Mouse (Mus musculus) heart, postnatal 10 days (tissue): Measurements from ENCODE around the gene Olfr15. TPM values are rescaled to one million over a fixed set of nuclear protein-coding genes. Genes with fewer than 3 reads are reported as not detected.

Source experiments
- DNase-seq, 2 experiments: peaks; one replicate each; pipeline ENCODE4 v3.0.0; 2021
- intact Hi-C: fragments of 180-260 bp; cut with DNase I; formaldehyde crosslinking; loops from one replicate; pipeline ENCODE4 v1.15.1; 2025
- total RNA-seq, 2 experiments: library from RNA; stranded (reverse); gene quantifications; 2 replicates each; pipeline ENCODE4 v1.2.3; 2021

The Olfr15 gene
- total RNA-seq, 2 experiments from 2014 or later = not detected

DNA sequence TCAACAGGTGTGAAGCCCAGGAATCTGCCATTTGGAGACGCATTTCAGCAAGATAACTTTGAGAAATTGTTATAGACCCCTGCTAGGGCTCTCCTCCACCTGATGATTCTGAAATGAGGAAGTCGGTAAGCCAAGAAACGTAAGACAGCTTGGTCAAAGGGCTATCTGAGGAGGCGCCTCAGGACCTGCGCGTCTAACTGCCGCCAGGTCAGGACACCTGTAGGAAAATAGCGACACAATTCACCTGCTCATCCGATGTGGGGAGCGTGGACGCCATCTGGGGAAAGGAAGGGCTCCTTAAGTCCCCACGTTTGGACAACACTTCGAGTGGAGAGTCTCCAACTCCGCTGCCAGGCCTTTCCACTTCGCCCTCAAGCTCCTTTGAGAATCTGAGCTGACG, 41.1 kb downstream of the Olfr15 start:
- DNase-seq = no peak
- intact Hi-C loops = loop anchor here (1.0 to 2.0 kb wide), 2 partner anchors 10 to 23 kb away; no protein-coding TSS in a partner anchor

DNA sequence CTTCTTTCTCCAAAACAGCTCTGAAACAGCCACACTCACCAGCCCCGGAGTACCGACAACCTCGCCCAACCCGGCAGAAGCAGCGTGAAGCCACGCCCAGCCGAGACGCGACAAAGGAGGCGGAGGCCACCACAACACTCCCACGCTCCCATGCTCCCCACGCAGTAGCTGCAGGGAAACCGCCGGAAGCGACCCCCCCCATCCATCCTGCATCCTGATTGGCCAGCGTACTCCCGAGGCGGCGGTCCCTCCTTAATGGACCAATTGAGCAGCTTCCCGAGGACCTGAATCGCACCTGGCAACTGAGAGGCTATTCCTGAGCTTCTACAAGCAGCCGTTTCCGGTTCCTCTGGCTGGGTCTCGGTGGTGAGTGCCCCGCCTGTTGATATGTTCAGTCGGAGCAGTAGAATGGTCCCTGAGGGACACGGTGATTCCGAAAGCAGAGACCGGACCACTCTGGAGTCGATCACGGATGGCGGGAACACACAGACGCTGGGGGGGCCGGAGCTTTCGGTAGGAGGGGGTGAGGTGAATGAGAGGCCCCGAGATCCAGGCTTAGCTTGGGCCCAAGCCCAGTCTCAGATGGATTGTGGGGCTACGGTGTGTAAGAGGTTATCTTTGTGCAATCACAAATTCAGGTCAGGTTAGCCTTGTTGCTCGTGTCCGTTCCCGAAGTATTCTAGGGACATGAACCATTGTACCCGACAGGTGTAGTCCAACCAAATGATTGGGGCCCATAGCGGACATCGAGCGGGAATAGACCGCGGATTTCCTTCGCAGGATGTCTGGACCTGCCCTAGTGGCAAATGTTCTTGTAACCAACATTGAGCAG, 41.8 kb downstream of the Olfr15 start, which contains the start of gene Naa60:
Gene Naa60 (plus strand): TSS at position 160 of the 832 bp plus-strand sequence.
- intact Hi-C loops = loop anchor here (1.0 kb wide), 1 partner anchor 10 kb away; no protein-coding TSS in a partner anchor
- peak; percentile 92 for DNase-seq

DNA sequence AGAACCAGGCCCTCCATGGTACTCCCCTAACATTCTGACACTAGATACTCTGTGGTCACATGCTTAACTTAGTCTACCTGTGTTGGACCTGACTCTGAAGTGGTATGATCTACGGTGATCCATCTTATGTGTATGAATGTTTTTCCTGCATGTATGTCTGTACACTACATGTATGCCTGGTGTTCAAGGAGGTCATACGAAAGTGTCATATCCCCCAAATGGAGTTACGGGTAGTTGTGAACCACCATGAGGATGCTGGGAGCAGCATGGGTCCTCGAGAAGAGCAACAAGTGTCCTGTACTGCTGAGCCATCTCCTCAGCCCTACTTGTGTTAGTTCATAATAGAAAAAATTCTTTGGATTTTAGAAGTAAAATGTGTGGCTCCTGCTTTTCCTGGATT, 45.7 kb downstream of the Olfr15 start:
- intact Hi-C loops = no loop called here

DNA sequence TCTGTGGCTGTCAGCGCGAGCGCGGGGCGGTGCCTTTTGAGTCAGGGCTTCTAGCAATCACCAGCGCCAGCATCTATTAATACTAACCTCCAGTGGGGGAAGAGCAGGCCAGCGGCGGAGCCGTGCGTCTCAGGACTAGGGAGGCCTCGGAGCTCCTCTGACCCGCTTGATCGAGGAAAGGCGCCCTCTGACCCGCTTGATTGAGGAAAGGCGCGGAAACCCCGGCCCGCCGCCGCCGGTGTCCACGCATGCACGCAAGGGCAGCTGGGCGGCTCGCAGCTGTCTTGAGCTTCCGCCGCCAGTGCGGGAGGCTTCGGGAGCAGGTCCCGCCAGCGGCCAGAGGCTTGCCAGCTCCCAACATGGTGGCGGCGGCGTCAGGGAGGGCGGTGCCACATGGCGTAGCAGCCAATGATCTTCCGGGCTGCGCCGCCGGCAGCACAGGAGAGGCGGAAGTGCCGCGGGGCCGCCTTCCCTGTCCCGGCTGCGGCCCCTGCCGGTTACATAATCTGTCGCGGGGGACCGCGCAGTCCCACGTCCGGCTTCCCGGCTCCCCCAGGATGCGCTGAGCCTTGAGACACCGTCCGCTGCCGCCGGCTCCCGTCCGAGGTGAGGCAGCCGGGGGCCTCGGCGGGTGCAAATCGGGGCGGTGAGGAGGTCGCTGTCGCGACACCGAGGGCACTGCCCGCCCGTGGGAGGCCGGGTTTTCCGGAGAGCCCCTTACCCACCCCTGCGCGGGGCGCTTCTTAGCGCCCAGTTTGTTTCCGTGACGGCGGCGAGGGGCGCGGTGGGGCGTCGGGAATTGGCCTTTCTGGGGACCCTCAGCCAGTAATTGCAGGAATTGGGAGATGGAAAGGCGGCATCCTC, 53.8 kb downstream of the Olfr15 start, which contains the start of the genes Zfp597 and Gm20695:
Gene Zfp597 (minus strand): TSS at position 361 of the 864 bp plus-strand sequence.
Gene Gm20695 (plus strand): TSS at position 448 of the 864 bp plus-strand sequence.
- intact Hi-C loops = loop anchor here (2.0 to 5.0 kb wide), 2 partner anchors 24 to 37 kb away; partner anchors contain the start of genes 1700037C18Rik, Cluap1 and Zfp174
- DNase-seq = peak; percentile 96 to 97

More for the DNA sequence above, 45.7 kb downstream of the Olfr15 start:
- DNase-seq = no peak

DNA sequence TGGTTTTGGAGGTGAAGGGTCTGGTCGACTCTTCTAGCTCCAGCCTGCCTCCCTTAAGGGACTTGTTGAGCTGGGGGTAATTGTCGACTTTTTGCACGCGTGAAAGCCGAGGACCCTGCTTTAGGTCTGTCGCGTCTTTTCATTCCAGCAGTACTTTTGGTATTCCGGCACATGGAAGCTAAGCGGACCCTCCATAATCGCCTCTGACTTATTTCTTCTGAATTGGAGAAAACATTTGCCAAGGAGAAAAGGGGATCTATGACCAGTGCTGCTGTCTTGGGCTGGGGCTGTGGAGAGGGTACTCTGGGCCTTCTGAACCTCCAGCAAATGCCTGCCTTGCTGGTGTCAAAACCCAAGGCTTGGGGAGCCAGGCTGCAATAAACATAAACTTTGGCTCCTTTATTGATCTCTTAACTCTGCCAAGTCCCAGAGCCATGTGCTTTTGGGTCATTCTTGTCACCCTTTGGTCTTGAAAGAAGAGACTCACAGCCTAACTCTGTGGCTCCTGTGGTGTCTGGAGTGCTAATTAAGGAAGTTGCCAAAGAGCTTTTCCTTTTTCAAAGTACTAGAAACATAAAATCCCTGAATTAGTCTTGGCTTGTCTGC, 54.5 kb downstream of the Olfr15 start:
- DNase-seq = no peak
- intact Hi-C loops = loop anchor here (2.0 kb wide), 1 partner anchor 24 kb away; the partner anchor contains the start of genes 1700037C18Rik and Cluap1

DNA sequence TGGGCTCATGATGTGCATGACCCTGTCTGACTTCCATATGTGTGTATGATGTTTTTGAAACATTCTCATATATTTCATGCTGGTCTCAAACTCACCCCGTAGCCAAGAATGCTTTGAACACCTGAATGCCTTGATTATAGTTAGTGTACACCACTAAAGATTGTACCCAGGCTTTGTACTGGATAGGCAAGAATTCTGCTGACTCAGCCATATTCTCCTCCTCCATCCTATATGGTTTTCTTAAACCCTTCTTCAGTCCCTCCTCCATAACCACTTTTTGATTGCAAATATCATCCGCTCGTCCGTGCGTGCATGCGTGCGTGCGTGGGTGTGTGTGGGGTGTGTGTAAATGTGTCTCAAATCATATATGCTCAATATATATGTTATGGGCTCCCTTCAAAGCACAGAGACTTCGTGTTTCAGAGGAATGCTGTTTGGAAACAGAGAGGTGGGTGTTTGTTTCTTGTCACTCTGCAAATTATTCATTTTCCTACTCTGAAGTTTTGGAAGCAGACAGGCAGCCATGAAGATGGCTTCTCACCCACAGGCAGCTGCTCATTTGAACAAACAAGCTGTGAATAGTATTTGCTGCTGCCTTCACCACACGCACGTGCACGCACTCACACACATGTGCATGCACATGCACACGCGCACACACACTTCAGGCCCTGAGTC, 61.1 kb downstream of the Olfr15 start:
- intact Hi-C loops = no loop called here

DNA sequence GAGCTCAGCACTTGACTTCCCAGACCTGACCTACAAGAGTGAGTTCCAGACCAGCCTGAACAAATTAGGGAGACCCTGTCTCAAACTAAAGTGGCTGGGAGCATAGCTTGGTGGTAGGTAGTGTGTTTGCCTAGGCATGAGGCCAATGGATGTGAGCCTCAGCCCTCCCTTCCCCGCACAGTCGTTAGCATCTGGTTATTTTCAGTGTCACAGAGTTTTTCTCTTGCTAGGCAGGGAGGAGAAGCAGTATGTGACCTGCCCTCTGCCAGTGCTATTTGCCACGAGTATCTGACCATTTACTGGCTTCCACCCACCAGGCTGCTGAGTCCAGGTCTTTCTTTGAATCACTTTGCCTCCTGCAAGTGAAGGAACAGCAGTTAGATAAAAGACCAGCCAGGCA, 63.1 kb downstream of the Olfr15 start:
- intact Hi-C loops = no loop called here
- peak; percentile 21 to 24 for DNase-seq

More for the DNA sequence above, 61.1 kb downstream of the Olfr15 start:
- DNase-seq = no peak

Other genes starting within 250 kb of the Olfr15 start
- not detected for gene Olfr161, start 239.8 kb upstream of the Olfr15 start, total RNA-seq
- gene Mefv, start 112.8 kb upstream of the Olfr15 start, total RNA-seq = not detected
- gene Zfp263, start 86.8 kb upstream of the Olfr15 start, total RNA-seq = 10 to 100 TPM; 11.2 to 13.4 TPM
- gene Zfp174, start 16.4 kb downstream of the Olfr15 start, total RNA-seq = 1 to 10 TPM; 1.1 to 1.5 TPM
- 10 to 100 TPM; 56.6 to 58.7 TPM for gene Naa60, start 41.5 kb downstream of the Olfr15 start, total RNA-seq
- gene Zfp597, start 53.7 kb downstream of the Olfr15 start, total RNA-seq = 10 to 100 TPM; 11.3 to 12.7 TPM
- gene Gm20695, start 53.8 kb downstream of the Olfr15 start, total RNA-seq = not detected
- 1 to 10 TPM; 3.6 to 4.6 TPM for gene 1700037C18Rik, start 77.8 kb downstream of the Olfr15 start, total RNA-seq
- 10 to 100 TPM in 1 of 2 experiments, 1 to 10 TPM in 1; 9.4 to 11.3 TPM for gene Cluap1, start 77.9 kb downstream of the Olfr15 start, total RNA-seq
- 1 to 10 TPM; 3.0 to 3.1 TPM for gene Nlrc3, start 145.8 kb downstream of the Olfr15 start, total RNA-seq
- gene Slx4, start 172.9 kb downstream of the Olfr15 start, total RNA-seq = 10 to 100 TPM; 11.0 to 14.4 TPM
- not detected for gene Dnase1, start 206.1 kb downstream of the Olfr15 start, total RNA-seq
- gene Trap1, start 246.9 kb downstream of the Olfr15 start, total RNA-seq = 100 to 1,000 TPM; 154 to 164 TPM